ENCODE assay signal across 28 mouse cellular contexts in genomic region chr12:105613559-105613958, GRCm38 (mm10). TPM values are rescaled to one million over a fixed set of nuclear protein-coding genes. Genes with fewer than 3 reads are reported as not detected.
"Had no signal": no experiment of that assay in that cellular context is flagged by ENCODE, and none has a peak within 500 bp of the region (broad histone marks: within the 10 kb centered on the region; RNA-seq: fewer than 3 reads in every experiment).

No protein-coding gene starts in this region.

- H3K27ac ChIP-seq: heart, adult 2 months; heart, embryonic 13.5 days; heart, embryonic 15.5 days; hindbrain, embryonic 14.5 days; intestine, embryonic 15.5 days; layer of hippocampus, adult 2 months; left cerebral cortex, adult 2 months; limb, embryonic 13.5 days; limb, embryonic 15.5 days; liver, embryonic 12.5 days; liver, embryonic 14.5 days had no signal

- DNase-seq: forebrain, postnatal 0 days; gastrocnemius, postnatal 10 days; gastrocnemius, postnatal 36 days; heart, adult 11 months; heart, adult 2 months; heart, postnatal 14 days; heart, postnatal 36 days; kidney, adult 18-20 months; kidney, adult 8-10 months; kidney, postnatal 10 days; kidney, postnatal 25 days; kidney, postnatal 4 days; left cerebral cortex, postnatal 4 days had no signal

- H3K4me3 ChIP-seq: heart, adult 2 months; heart, embryonic 13.5 days; heart, embryonic 15.5 days; intestine, embryonic 15.5 days; layer of hippocampus, adult 2 months; left cerebral cortex, adult 2 months; limb, embryonic 13.5 days; limb, embryonic 15.5 days; liver, embryonic 12.5 days had no signal

RNA-seq across cellular contexts. Expression of gene Bdkrb1, which starts 10.7 kb away (rescaled TPM):
- total RNA-seq: forebrain, postnatal 0 days; gastrocnemius, adult 18-20 months; heart, adult 2 months; heart, postnatal 14 days; heart, postnatal 36 days; hematopoietic stem cell, adult 5-6 weeks; layer of hippocampus, adult 2 months; layer of hippocampus, postnatal 10 days; left cerebral cortex, adult 2 months; left cerebral cortex, postnatal 25 days; left cerebral cortex, postnatal 4 days; liver, adult 2 months had no signal

RNA-seq across cellular contexts. Expression of gene Bdkrb2, which starts 50.5 kb away (rescaled TPM):
- total RNA-seq: hematopoietic stem cell, adult 5-6 weeks had no signal
